Mouse (Mus musculus) kidney, embryonic 15.5 days (tissue): ENCODE results near the gene Fermt1. TPM values are rescaled to one million over a fixed set of nuclear protein-coding genes. Genes with fewer than 3 reads are reported as not detected.

Experiments
- ATAC-seq: fragments of 200-750 bp; cut with Nextera tagmentation; replicated peaks from 2 replicates; pipeline ENCODE4 v1.8.0; 2017; ENCODE audit warnings: moderate TSS enrichment; ENCODE audit not compliant: low FRiP score
- H3K27ac ChIP-seq: fragments of 300-500 bp; sonication (generic); 2 replicates; pipeline ENCODE4 v1.5.1; 2015; ENCODE audit warnings: mild to moderate bottlenecking, inconsistent platforms
- H3K27me3 ChIP-seq: fragments of 300-500 bp; sonication (generic); 2 replicates; pipeline ENCODE4 v1.6.1; 2015; ENCODE audit warnings: inconsistent platforms
- H3K36me3 ChIP-seq: fragments of 300-500 bp; sonication (generic); 2 replicates; pipeline ENCODE4 v1.6.1; 2015; ENCODE audit warnings: inconsistent platforms
- H3K4me1 ChIP-seq: fragments of 300-500 bp; sonication (generic); 2 replicates; pipeline ENCODE4 v1.6.1; 2015; ENCODE audit warnings: inconsistent platforms
- H3K4me2 ChIP-seq: fragments of 300-500 bp; sonication (generic); 2 replicates; pipeline ENCODE4 v1.6.1; 2015; ENCODE audit warnings: moderate library complexity, mild to moderate bottlenecking, inconsistent platforms
- H3K4me3 ChIP-seq: fragments of 300-500 bp; sonication (generic); replicated peaks from 2 replicates; pipeline ENCODE4 v1.5.1; 2015; ENCODE audit warnings: mild to moderate bottlenecking, inconsistent platforms
- H3K9ac ChIP-seq: fragments of 300-500 bp; sonication (generic); 2 replicates; pipeline ENCODE4 v1.6.1; 2015; ENCODE audit warnings: mild to moderate bottlenecking, inconsistent platforms
- H3K9me3 ChIP-seq: fragments of 300-500 bp; sonication (generic); replicated peaks from 2 replicates; pipeline ENCODE4 v1.6.1; 2016; ENCODE audit warnings: inconsistent platforms
- WGBS: fragments of 180-500 bp; shearing (Covaris S2); methylation state at CpG from one replicate; pipeline ENCODE4 v1.1.7; 2015; ENCODE audit warnings: mixed read lengths; 5-methylcytosine and 5-hydroxymethylcytosine counted together
- polyA plus RNA-seq: library from polyadenylated mRNA; unstranded; fragments of >200 nt; fragmentation: Nextera tagmentation; extraction: Ambion mirVana; gene quantifications from 2 replicates; pipeline ENCODE4 v1.2.1, GENCODE M21; 2015

Fermt1 gene
- polyA plus RNA-seq, 1 experiment from 2014 or later: 16.2 TPM

- 74% methylated on average over 2 of the region's 2 CpGs for WGBS
- Histone ChIP-seq H3K9ac (no peak overlapping the region), H3K4me2 (no peak overlapping the region), H3K9me3 (no peaks in the 10 kb centered on the region), H3K27ac (no peak overlapping the region), H3K4me3 (no peak overlapping the region), H3K27me3 (0 out of 2 replicates have a peak, but pooled peaks cover 3% of the 10 kb centered on the region), H3K4me1 (no peaks in the 10 kb centered on the region), H3K36me3 (no peaks in the 10 kb centered on the region)
- ATAC-seq: no peak
Measured at GRCm38 (mm10) chr2:132904961-132905360, 40.7 kb downstream of the Fermt1 start.

GRCm38 (mm10) chr2:132903498-132903897 lies 42.2 kb downstream of the Fermt1 start:
- H3K4me2 ChIP-seq: no peak overlapping the region

GRCm38 (mm10) chr2:132902056-132902455 lies 43.6 kb downstream of the Fermt1 start:
- Histone ChIP-seq H3K27ac (no peak overlapping the region), H3K4me1 (no peaks in the 10 kb centered on the region), H3K9ac (no peak overlapping the region), H3K27me3 (no peaks in the 10 kb centered on the region), H3K4me3 (no peak overlapping the region), H3K4me2 (no peak overlapping the region), H3K36me3 (no peaks in the 10 kb centered on the region), H3K9me3 (no peaks in the 10 kb centered on the region)
- 74% methylated on average over 4 of the region's 4 CpGs for WGBS
- ATAC-seq: no peak

More at GRCm38 (mm10) chr2:132903498-132903897, 42.2 kb downstream of the Fermt1 start:
- peak; percentile 62 for ATAC-seq
- Histone ChIP-seq H3K4me1 (no peaks in the 10 kb centered on the region), H3K9me3 (no peaks in the 10 kb centered on the region), H3K9ac (no peak overlapping the region), H3K27me3 (0 out of 2 replicates have a peak, but pooled peaks cover 2% of the 10 kb centered on the region), H3K27ac (no peak overlapping the region), H3K36me3 (no peaks in the 10 kb centered on the region), H3K4me3 (no peak overlapping the region)
- WGBS: 37% methylated on average over 3 of the region's 3 CpGs

DNA sequence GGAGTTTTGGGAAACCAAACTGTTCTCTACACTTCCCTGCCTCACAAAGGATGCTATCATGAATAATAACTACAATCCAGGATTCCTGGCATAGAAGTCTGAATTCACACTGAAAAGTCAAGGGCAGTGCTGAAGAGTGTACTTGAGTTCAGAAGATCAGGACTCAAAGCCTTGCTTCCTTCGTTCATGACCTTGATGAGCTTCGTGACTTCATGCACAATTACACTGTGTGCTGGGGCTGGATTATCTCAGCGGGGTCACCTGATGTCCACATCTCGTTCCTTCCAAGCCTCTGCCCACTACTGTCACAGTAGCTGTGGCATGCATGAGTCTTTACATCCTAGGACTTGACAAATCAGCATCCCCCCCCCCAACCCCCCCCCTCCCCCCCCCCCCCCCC lies 44.1 kb downstream of the Fermt1 start:
- ATAC-seq: no peak
- Histone ChIP-seq H3K4me1 (no peaks in the 10 kb centered on the region), H3K4me3 (no peak overlapping the region), H3K36me3 (no peaks in the 10 kb centered on the region), H3K4me2 (no peak overlapping the region), H3K9ac (no peak overlapping the region), H3K27ac (no peak overlapping the region), H3K9me3 (no peaks in the 10 kb centered on the region), H3K27me3 (no peaks in the 10 kb centered on the region)
- 80% methylated on average over 4 of the region's 4 CpGs for WGBS

- Histone ChIP-seq H3K9ac (no peak overlapping the region), H3K27me3 (no peaks in the 10 kb centered on the region), H3K4me1 (no peaks in the 10 kb centered on the region), H3K27ac (no peak overlapping the region), H3K36me3 (no peaks in the 10 kb centered on the region), H3K9me3 (no peaks in the 10 kb centered on the region), H3K4me3 (no peak overlapping the region), H3K4me2 (no peak overlapping the region)
- ATAC-seq: no peak
- WGBS: 82% methylated on average over 1 of the region's 1 CpGs
Measured at GRCm38 (mm10) chr2:132900596-132900995, 45.1 kb downstream of the Fermt1 start.

- no peaks in the 10 kb centered on the region for H3K9me3 ChIP-seq
- H3K9ac ChIP-seq: no peak overlapping the region
- 51% methylated on average over 1 of the region's 1 CpGs for WGBS
- no peaks in the 10 kb centered on the region for H3K27me3 ChIP-seq
- no peaks in the 10 kb centered on the region for H3K36me3 ChIP-seq
- H3K27ac ChIP-seq: no peak overlapping the region
- no peak overlapping the region for H3K4me2 ChIP-seq
- no peak overlapping the region for H3K4me3 ChIP-seq
- no peaks in the 10 kb centered on the region for H3K4me1 ChIP-seq
- no peak for ATAC-seq
Measured at GRCm38 (mm10) chr2:132898211-132898610, 47.5 kb downstream of the Fermt1 start.

DNA sequence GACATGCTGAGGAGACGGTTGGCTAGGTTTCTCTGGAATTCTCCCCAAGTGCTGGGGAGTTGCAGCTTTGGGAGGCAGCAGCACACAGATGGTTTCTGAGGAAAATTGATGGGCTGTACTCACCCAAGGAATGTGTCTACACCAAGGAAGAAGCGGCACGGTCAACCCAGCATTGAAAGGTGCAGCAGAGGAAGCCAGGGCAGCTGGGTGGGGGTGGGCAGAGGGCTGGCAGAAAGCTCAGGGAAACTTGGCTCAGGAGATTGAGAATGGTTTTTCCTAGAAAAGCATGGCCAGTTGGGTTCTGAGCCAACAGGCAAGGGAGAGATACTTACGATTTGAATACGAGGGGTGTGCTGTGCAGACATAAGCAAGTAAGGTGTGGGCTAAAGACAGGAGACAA lies 51.9 kb downstream of the Fermt1 start:
- Histone ChIP-seq H3K27me3 (no peaks in the 10 kb centered on the region), H3K36me3 (no peaks in the 10 kb centered on the region), H3K4me3 (no peak overlapping the region), H3K4me1 (no peaks in the 10 kb centered on the region), H3K9ac (no peak overlapping the region), H3K27ac (no peak overlapping the region), H3K9me3 (no peaks in the 10 kb centered on the region), H3K4me2 (no peak overlapping the region)
- WGBS: 75% methylated on average over 5 of the region's 5 CpGs
- no peak for ATAC-seq

- Histone ChIP-seq H3K4me3 (no peak overlapping the region), H3K27ac (no peak overlapping the region), H3K4me1 (peaks cover 18% of the 10 kb centered on the region), H3K4me2 (no peak overlapping the region), H3K9me3 (no peaks in the 10 kb centered on the region), H3K27me3 (peaks cover 5% of the 10 kb centered on the region), H3K9ac (no peak overlapping the region), H3K36me3 (no peaks in the 10 kb centered on the region)
- no peak for ATAC-seq
- WGBS: 90% methylated on average over 7 of the region's 7 CpGs
Measured at GRCm38 (mm10) chr2:132885312-132885711, 60.4 kb downstream of the Fermt1 start.

DNA sequence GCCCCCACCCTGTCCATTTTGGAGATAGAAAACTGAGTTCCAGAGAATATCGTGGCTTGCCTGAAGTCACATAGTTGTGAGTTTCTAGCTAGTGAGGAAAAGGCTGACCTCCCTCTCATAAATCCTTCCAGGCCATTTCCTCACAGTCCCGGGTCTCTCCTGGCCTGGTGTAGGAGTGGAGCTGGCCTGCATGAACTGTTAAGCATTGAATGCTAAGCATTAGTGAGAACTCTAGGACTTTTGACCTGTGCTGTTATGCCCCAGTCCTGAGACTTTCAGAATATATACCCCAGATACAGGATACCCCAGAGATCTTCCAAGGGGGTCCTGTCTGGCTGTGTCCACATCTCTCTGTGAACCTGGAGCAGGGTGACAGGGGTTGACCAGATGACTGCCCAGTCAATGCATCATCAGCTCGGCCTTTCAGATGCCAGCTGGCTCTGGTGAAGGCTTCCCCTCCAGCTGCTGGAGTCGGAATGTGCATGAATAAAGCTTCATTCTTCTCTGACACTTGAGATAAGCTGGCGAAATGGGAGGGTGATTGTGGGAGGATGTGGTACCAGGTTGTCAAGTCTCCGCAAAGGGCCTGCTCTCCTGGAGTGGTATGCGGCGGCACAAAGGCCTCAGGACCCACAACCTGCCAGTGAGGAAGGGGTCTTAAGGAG lies 61.3 kb downstream of the Fermt1 start:
- WGBS: 27% methylated on average over 8 of the region's 8 CpGs
- H3K36me3 ChIP-seq: no peaks in the 10 kb centered on the region
- peak; percentile 63 for ATAC-seq

DNA sequence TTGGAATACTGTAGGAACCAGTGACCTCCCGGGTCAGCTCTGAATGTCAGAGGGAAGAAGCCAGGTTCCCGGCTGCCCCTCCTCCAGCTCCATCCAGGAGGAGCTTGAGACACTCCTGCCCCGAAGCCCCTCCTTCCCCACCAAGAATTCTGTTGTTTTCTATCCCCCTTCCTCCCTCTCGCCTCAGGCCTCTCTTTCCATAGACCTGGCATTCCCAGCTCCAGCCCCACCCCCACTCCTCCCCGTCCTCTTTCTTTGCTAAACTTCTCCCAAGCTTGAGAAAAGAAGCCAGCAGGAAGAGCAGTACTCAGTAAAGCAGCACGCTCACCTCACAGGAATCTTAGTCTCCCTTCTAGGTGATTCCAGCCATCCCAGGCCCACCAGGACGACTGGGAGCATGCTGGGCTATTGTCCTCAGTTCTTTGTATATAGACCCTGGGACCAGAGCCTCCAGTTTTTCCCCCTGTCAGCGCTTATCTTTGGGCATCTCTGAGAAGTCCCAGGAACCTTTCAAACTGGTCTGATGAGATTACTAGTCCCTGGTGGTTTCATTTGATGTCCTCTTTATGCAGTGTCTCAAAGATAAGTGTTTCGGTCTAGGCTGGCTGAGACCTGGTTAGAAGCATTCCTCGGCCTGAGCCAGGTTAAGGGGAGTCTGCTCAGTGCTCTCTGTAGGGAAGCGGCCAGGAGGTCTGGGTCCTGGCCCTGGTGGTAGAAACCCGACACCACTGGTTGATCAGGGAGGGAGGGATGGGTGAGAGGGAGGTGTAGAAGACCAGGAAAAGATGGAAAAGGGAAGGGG lies 64.7 kb downstream of the Fermt1 start, which contains the start of gene Lrrn4:
Gene Lrrn4 (minus strand): TSS at position 48 of the 802 bp plus-strand sequence.
- peak within 1 kb of the TSS; percentile 55 for H3K4me3 ChIP-seq
- WGBS: 10% methylated on average over 12 of the region's 12 CpGs
- H3K9ac ChIP-seq: peak within 1 kb of the TSS; percentile 21; the same call in 1 of the 2 replicates
- peaks cover 37% of the 10 kb centered on the region for H3K27me3 ChIP-seq
- ATAC-seq: 0 out of 2 replicates have a peak, but pooled peaks have one; percentile 43
- no peak within 1 kb of the TSS for H3K27ac ChIP-seq
- H3K9me3 ChIP-seq: no peaks in the 10 kb centered on the region
- H3K4me1 ChIP-seq: peaks cover 35% of the 10 kb centered on the region
- H3K36me3 ChIP-seq: no peaks in the 10 kb centered on the region
- peak within 1 kb of the TSS; percentile 98 for H3K4me2 ChIP-seq

More for the DNA sequence above, 61.3 kb downstream of the Fermt1 start:
- H3K4me2 ChIP-seq: no peak overlapping the region
- H3K27ac ChIP-seq: no peak overlapping the region
- H3K9ac ChIP-seq: no peak overlapping the region
- H3K4me3 ChIP-seq: no peak overlapping the region
- peaks cover 14% of the 10 kb centered on the region for H3K27me3 ChIP-seq
- H3K9me3 ChIP-seq: no peaks in the 10 kb centered on the region
- H3K4me1 ChIP-seq: peaks cover 26% of the 10 kb centered on the region

GRCm38 (mm10) chr2:132879261-132880044 lies 66.3 kb downstream of the Fermt1 start:
- ATAC-seq: peak; percentile 83

More at GRCm38 (mm10) chr2:132879261-132880044, 66.3 kb downstream of the Fermt1 start:
- Histone ChIP-seq H3K4me3 (peak overlapping the region; percentile 55), H3K9ac (peak overlapping the region; percentile 21; the same call in 1 of the 2 replicates), H3K27ac (no peak overlapping the region), H3K4me2 (peak overlapping the region; percentile 98), H3K4me1 (peaks cover 33% of the 10 kb centered on the region), H3K27me3 (peaks cover 37% of the 10 kb centered on the region), H3K36me3 (no peaks in the 10 kb centered on the region), H3K9me3 (no peaks in the 10 kb centered on the region)
- under 1% methylated on average over 55 of the region's 58 CpGs for WGBS
